Mouse (Mus musculus): ENCODE results near the gene Shc1. TPM values are rescaled to one million over a fixed set of nuclear protein-coding genes. Genes with fewer than 3 reads are reported as not detected.

Shc1 gene
- total and polyA plus RNA-seq, 2 experiments: 37.7 to 56.8 TPM

GRCm38 (mm10) chr3:89479055-89479454, 60.8 kb downstream of the Shc1 start:
- WGBS: 78% methylated on average over 6 of the region's 6 CpGs
- TF ChIP-seq CTCF (IDR thresholded peaks at IDR 0.05; ENCODE audit: low read depth, low read length): no peak
- TF ChIP-seq POLR2A (IDR thresholded peaks at IDR 0.05; ENCODE audit: extremely low read depth, insufficient read depth, low read length): no peak

More at GRCm38 (mm10) chr3:89479055-89479454, 60.8 kb downstream of the Shc1 start:
- Histone ChIP-seq H3K27me3 (ENCODE audit: control insufficient read depth, insufficient read depth, low read length) (no peaks in the 10 kb centered on the region), H3K9ac (ENCODE audit: low read depth, low read length) (no peak overlapping the region), H3K27ac (replicated peaks; ENCODE audit: insufficient read depth, low read depth, low read length) (no peak overlapping the region), H3K36me3 (ENCODE audit: control insufficient read depth, insufficient read depth, low read length) (no peaks in the 10 kb centered on the region), H3K4me1 (ENCODE audit: control insufficient read depth, insufficient read depth, low read length) (no peaks in the 10 kb centered on the region), H3K79me2 (ENCODE audit: control insufficient read depth, insufficient read depth, low read length) (no peaks in the 10 kb centered on the region), H3K4me3 (ENCODE audit: insufficient read depth, low read depth, low read length) (no peak overlapping the region)
- no peak for DNase-seq (ENCODE audit: extremely low read depth, low read depth, low spot score)

Other genes starting within 250 kb of the Shc1 start
- gene Scamp3, start 241.0 kb upstream of the Shc1 start, total RNA-seq (2014; rRNA removed): 9.1 and 15.6 TPM in 2 replicates
- 105 and 120 TPM in 2 replicates for gene Scamp3, start 241.0 kb upstream of the Shc1 start, polyA plus RNA-seq (2012; rRNA removed)
- 0.09 and 0.54 TPM in 2 replicates for gene Fam189b, start 235.3 kb upstream of the Shc1 start, total RNA-seq (2014; rRNA removed)
- 1.8 and 4.1 TPM in 2 replicates for gene Fam189b, start 235.3 kb upstream of the Shc1 start, polyA plus RNA-seq (2012; rRNA removed)
- gene Gba, start 215.5 kb upstream of the Shc1 start, total RNA-seq (2014; rRNA removed): 24.1 and 32.7 TPM in 2 replicates
- 33.2 and 36.6 TPM in 2 replicates for gene Gba, start 215.5 kb upstream of the Shc1 start, polyA plus RNA-seq (2012; rRNA removed)
- 0.92 and 1.4 TPM in 2 replicates for gene Thbs3, start 203.3 kb upstream of the Shc1 start, total RNA-seq (2014; rRNA removed)
- 0.85 and 1.2 TPM in 2 replicates for gene Thbs3, start 203.3 kb upstream of the Shc1 start, polyA plus RNA-seq (2012; rRNA removed)
- gene Mtx1, start 191.4 kb upstream of the Shc1 start, total RNA-seq (2014; rRNA removed): 105 and 122 TPM in 2 replicates
- 167 and 187 TPM in 2 replicates for gene Mtx1, start 191.4 kb upstream of the Shc1 start, polyA plus RNA-seq (2012; rRNA removed)
- 0.60 and 1.7 TPM in 2 replicates for gene Muc1, start 189.4 kb upstream of the Shc1 start, total RNA-seq (2014; rRNA removed)
- 1.3 and 1.7 TPM in 2 replicates for gene Muc1, start 189.4 kb upstream of the Shc1 start, polyA plus RNA-seq (2012; rRNA removed)
- gene Krtcap2, start 172.5 kb upstream of the Shc1 start, total RNA-seq (2014; rRNA removed): 45.1 and 60.3 TPM in 2 replicates
- gene Krtcap2, start 172.5 kb upstream of the Shc1 start, polyA plus RNA-seq (2012; rRNA removed): 157 and 197 TPM in 2 replicates
- gene Trim46, start 172.1 kb upstream of the Shc1 start, total RNA-seq (2014; rRNA removed): 0.07 and 0.18 TPM in 2 replicates
- gene Trim46, start 172.1 kb upstream of the Shc1 start, polyA plus RNA-seq (2012; rRNA removed): 0.16 and 0.25 TPM in 2 replicates
- gene Dpm3, start 159.1 kb upstream of the Shc1 start, total RNA-seq (2014; rRNA removed): 102 and 131 TPM in 2 replicates
- 243 and 245 TPM in 2 replicates for gene Dpm3, start 159.1 kb upstream of the Shc1 start, polyA plus RNA-seq (2012; rRNA removed)
- gene Slc50a1, start 147.9 kb upstream of the Shc1 start, total RNA-seq (2014; rRNA removed): 6.4 and 7.0 TPM in 2 replicates
- gene Slc50a1, start 147.9 kb upstream of the Shc1 start, polyA plus RNA-seq (2012; rRNA removed): 36.3 and 41.2 TPM in 2 replicates
- 22.1 and 35.2 TPM in 2 replicates for gene Efna1, start 137.3 kb upstream of the Shc1 start, total RNA-seq (2014; rRNA removed)
- gene Efna1, start 137.3 kb upstream of the Shc1 start, polyA plus RNA-seq (2012; rRNA removed): 73.1 and 73.4 TPM in 2 replicates
- not detected in 2 replicates for gene Efna3, start 95.5 kb upstream of the Shc1 start, total RNA-seq (2014; rRNA removed)
- not detected in 2 replicates for gene Efna3, start 95.5 kb upstream of the Shc1 start, polyA plus RNA-seq (2012; rRNA removed)
- gene Efna4, start 80.4 kb upstream of the Shc1 start, total RNA-seq (2014; rRNA removed): not detected in 2 replicates
- gene Efna4, start 80.4 kb upstream of the Shc1 start, polyA plus RNA-seq (2012; rRNA removed): 0.06 and 0.27 TPM in 2 replicates
- gene Adam15, start 68.4 kb upstream of the Shc1 start, total RNA-seq (2014; rRNA removed): 1.4 and 2.6 TPM in 2 replicates
- gene Adam15, start 68.4 kb upstream of the Shc1 start, polyA plus RNA-seq (2012; rRNA removed): 4.7 and 5.4 TPM in 2 replicates
- gene Dcst2, start 56.5 kb upstream of the Shc1 start, total RNA-seq (2014; rRNA removed): not detected in 2 replicates
- gene Dcst2, start 56.5 kb upstream of the Shc1 start, polyA plus RNA-seq (2012; rRNA removed): 0.05 TPM in 1 of 2 replicates, not detected in the other
- gene Dcst1, start 53.2 kb upstream of the Shc1 start, total RNA-seq (2014; rRNA removed): not detected in 2 replicates
- gene Dcst1, start 53.2 kb upstream of the Shc1 start, polyA plus RNA-seq (2012; rRNA removed): 0.04 TPM in 1 of 2 replicates, not detected in the other
- 28.9 and 31.9 TPM in 2 replicates for gene Zbtb7b, start 23.7 kb upstream of the Shc1 start, total RNA-seq (2014; rRNA removed)
- 85.0 and 87.2 TPM in 2 replicates for gene Zbtb7b, start 23.7 kb upstream of the Shc1 start, polyA plus RNA-seq (2012; rRNA removed)
- gene Lenep, start 15.7 kb upstream of the Shc1 start, total RNA-seq (2014; rRNA removed): not detected in 2 replicates
- not detected in 2 replicates for gene Lenep, start 15.7 kb upstream of the Shc1 start, polyA plus RNA-seq (2012; rRNA removed)
- gene Flad1, start 6.6 kb upstream of the Shc1 start, total RNA-seq (2014; rRNA removed): 29.0 and 33.0 TPM in 2 replicates
- 62.6 and 67.3 TPM in 2 replicates for gene Flad1, start 6.6 kb upstream of the Shc1 start, polyA plus RNA-seq (2012; rRNA removed)
- 3.0 and 6.0 TPM in 2 replicates for gene Cks1b, start 60 bp upstream of the Shc1 start, total RNA-seq (2014; rRNA removed)
- gene Cks1b, start 60 bp upstream of the Shc1 start, polyA plus RNA-seq (2012; rRNA removed): 7.9 and 11.0 TPM in 2 replicates
- 4.4 and 9.9 TPM in 2 replicates for gene Pygo2, start 11.8 kb downstream of the Shc1 start, total RNA-seq (2014; rRNA removed)
- gene Pygo2, start 11.8 kb downstream of the Shc1 start, polyA plus RNA-seq (2012; rRNA removed): 26.5 and 29.0 TPM in 2 replicates
- 5.7 and 5.9 TPM in 2 replicates for gene Pbxip1, start 18.3 kb downstream of the Shc1 start, total RNA-seq (2014; rRNA removed)
- gene Pbxip1, start 18.3 kb downstream of the Shc1 start, polyA plus RNA-seq (2012; rRNA removed): 6.6 and 9.1 TPM in 2 replicates
- gene Pmvk, start 36.1 kb downstream of the Shc1 start, total RNA-seq (2014; rRNA removed): 79.5 and 112 TPM in 2 replicates
- 82.1 and 108 TPM in 2 replicates for gene Pmvk, start 36.1 kb downstream of the Shc1 start, polyA plus RNA-seq (2012; rRNA removed)
- under 0.01 and 0.13 TPM in 2 replicates for gene Kcnn3, start 101.7 kb downstream of the Shc1 start, total RNA-seq (2014; rRNA removed)
- 0.06 TPM in 1 of 2 replicates, not detected in the other for gene Kcnn3, start 101.7 kb downstream of the Shc1 start, polyA plus RNA-seq (2012; rRNA removed)